Mouse (Mus musculus) monocyte, adult 5-6 weeks (primary cell): ENCODE results near the gene Klhl26. TPM values are rescaled to one million over a fixed set of nuclear protein-coding genes. Genes with fewer than 3 reads are reported as not detected.
A peak's percentile ranks its signal among the peaks of the same experiment; 100 is the strongest.

Experiments used
- ATAC-seq: fragments of 153-309, 156-312 bp; replicated peaks from 2 replicates; pipeline ENCODE4 v1.8.0; 2017; ENCODE audit warnings: mild to moderate bottlenecking; ENCODE audit not compliant: low TSS enrichment, insufficient number of reproducible peaks, severe bottlenecking, poor library complexity, low FRiP score
- total RNA-seq: library from RNA; stranded (forward); fragments of 200-1000, 200-491, 200-594 nt; gene quantifications from 3 replicates; pipeline ENCODE4 v1.2.3, GENCODE M21; 2017

The Klhl26 gene
- total RNA-seq, 1 experiment from 2014 or later = 3.3 TPM

- ATAC-seq = no peak
Observed at GRCm38 (mm10) chr8:70460199-70460598, 16.6 kb downstream of the Klhl26 start.

- no peak for ATAC-seq
Observed at GRCm38 (mm10) chr8:70459636-70460035, 17.1 kb downstream of the Klhl26 start.

GRCm38 (mm10) chr8:70458462-70458861 lies 18.3 kb downstream of the Klhl26 start:
- ATAC-seq = no peak; the same call in 1 of the 2 replicates

GRCm38 (mm10) chr8:70457882-70458281 lies 18.9 kb downstream of the Klhl26 start:
- ATAC-seq = no peak

GRCm38 (mm10) chr8:70456996-70457395 lies 19.8 kb downstream of the Klhl26 start:
- no peak for ATAC-seq

GRCm38 (mm10) chr8:70453852-70454251 lies 22.9 kb downstream of the Klhl26 start:
- no peak for ATAC-seq

GRCm38 (mm10) chr8:70452196-70452966 lies 24.4 kb downstream of the Klhl26 start:
- no peak for ATAC-seq

GRCm38 (mm10) chr8:70447639-70448420 lies 28.9 kb downstream of the Klhl26 start:
- ATAC-seq = no peak

GRCm38 (mm10) chr8:70445988-70446387 lies 30.8 kb downstream of the Klhl26 start:
- no peak for ATAC-seq

- ATAC-seq = no peak
Observed at GRCm38 (mm10) chr8:70443326-70443725, 33.4 kb downstream of the Klhl26 start.

GRCm38 (mm10) chr8:70441565-70441964 lies 35.2 kb downstream of the Klhl26 start:
- ATAC-seq = no peak

GRCm38 (mm10) chr8:70440246-70440645 lies 36.5 kb downstream of the Klhl26 start:
- no peak for ATAC-seq

GRCm38 (mm10) chr8:70439848-70440179 lies 37.0 kb downstream of the Klhl26 start:
- no peak; the same call in 1 of the 2 replicates for ATAC-seq

GRCm38 (mm10) chr8:70439055-70439847 lies 37.5 kb downstream of the Klhl26 start, which contains the start of gene Crtc1:
Crtc1 (minus strand) TSS chr8:70439579.
- ATAC-seq = peak; percentile 88

- ATAC-seq = no peak
Observed at GRCm38 (mm10) chr8:70438423-70438822, 38.3 kb downstream of the Klhl26 start.

GRCm38 (mm10) chr8:70435156-70435555 lies 41.6 kb downstream of the Klhl26 start:
- no peak for ATAC-seq

- ATAC-seq = no peak
Observed at GRCm38 (mm10) chr8:70432991-70433536, 43.7 kb downstream of the Klhl26 start.

GRCm38 (mm10) chr8:70431213-70431612 lies 45.6 kb downstream of the Klhl26 start:
- no peak for ATAC-seq
